Mouse (Mus musculus): Measurements from ENCODE around the gene Ankrd44.
A peak's percentile ranks its signal among the peaks of the same experiment; 100 is the strongest.

Ankrd44 gene

GRCm38 (mm10) chr1:54665582-54666405, 260.4 kb downstream of the Ankrd44 start:
- no peak for DNase-seq (ENCODE audit: extremely low read depth, low read depth, low spot score)

DNA sequence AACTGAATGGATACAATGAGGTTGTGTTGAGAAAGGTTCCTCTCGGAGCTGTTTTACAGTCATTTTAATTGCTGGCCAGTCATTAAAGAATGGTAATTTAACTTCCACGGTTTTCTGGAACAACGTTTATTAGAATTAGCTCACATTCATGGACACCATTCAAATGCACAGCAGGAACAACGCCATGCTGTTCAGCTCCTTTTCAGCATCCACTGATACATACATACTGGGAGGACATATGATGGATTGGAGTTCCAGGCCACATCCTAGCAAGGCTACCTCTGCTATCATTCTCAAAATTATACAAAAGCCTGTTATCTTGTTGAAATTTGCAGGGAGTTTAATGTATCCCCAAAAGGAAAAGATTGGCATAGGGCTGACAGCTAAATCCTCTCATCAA, 261.1 kb downstream of the Ankrd44 start:
- no peak for DNase-seq (ENCODE audit: extremely low read depth, low read depth, low spot score)

DNA sequence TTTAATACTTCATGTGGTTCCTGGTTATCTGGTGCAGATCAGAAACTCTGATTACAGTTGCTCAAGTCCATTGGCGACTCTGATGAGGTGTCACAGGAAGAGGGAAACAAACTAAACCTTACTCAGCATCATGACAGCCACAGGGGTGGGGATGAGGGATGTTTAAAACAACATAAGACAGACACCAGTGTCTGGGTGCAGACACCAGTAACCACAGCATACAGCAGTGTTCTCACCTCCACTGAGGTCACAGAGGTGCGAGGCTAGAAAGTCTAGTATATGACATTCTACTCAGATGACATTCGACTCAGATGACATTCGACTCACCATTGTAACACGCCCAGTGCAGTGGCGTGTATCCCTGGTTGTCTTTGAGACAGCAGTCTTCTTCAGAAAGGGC, 265.5 kb downstream of the Ankrd44 start:
- DNase-seq (ENCODE audit: extremely low read depth, low read depth, low spot score), result no peak

DNA sequence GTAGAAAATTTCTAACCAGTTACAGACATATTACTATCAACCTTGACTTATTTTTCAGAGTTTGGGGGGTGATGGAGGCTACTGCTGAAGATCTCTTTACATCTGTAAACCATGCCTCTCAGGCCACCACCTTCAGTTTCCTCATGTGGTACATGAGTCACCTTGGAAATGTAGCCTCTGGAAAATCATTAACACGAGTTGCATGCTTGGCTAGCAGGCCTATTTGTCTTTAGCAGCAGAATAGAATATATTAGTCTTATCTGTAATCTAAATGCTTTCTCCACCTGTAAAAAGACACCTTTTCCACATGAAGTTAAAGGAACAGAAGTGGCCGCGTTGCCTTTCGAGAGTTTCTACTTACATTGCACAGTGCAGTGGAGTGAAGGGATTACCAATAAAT, 267.6 kb downstream of the Ankrd44 start:
- no peak for DNase-seq (ENCODE audit: extremely low read depth, low read depth, low spot score)

- no peak for DNase-seq (ENCODE audit: extremely low read depth, low read depth, low spot score)
Measured at GRCm38 (mm10) chr1:54648237-54648636, 277.9 kb downstream of the Ankrd44 start.

GRCm38 (mm10) chr1:54647335-54647745, 278.8 kb downstream of the Ankrd44 start:
- DNase-seq (ENCODE audit: extremely low read depth, low read depth, low spot score), result no peak

GRCm38 (mm10) chr1:54640184-54640795, 285.9 kb downstream of the Ankrd44 start:
- no peak for DNase-seq (ENCODE audit: extremely low read depth, low read depth, low spot score)

- no peak for DNase-seq (ENCODE audit: extremely low read depth, low read depth, low spot score)
Measured at GRCm38 (mm10) chr1:54639506-54640078, 286.6 kb downstream of the Ankrd44 start.

DNA sequence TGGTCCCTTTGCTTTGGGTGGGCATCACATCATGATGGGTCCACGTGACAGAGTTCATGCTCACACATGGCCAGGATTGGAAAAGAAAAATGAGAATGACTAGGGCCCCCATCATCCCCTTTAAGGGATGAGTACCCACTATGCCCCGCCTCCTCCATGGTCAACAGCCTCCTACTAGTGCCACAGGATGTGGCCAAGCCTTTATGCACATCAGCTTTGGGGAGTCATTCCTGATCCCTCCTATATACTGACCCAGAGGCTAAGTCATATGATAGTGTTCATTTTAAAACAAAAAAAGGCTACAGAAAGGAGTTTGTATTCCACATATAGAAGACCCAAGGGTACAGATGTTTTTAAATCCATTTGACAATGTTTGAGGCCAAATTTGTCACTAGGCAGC, 287.1 kb downstream of the Ankrd44 start:
- no peak for DNase-seq (ENCODE audit: extremely low read depth, low read depth, low spot score)

GRCm38 (mm10) chr1:54637340-54637739, 288.8 kb downstream of the Ankrd44 start:
- DNase-seq (ENCODE audit: extremely low read depth, low read depth, low spot score), result no peak

DNA sequence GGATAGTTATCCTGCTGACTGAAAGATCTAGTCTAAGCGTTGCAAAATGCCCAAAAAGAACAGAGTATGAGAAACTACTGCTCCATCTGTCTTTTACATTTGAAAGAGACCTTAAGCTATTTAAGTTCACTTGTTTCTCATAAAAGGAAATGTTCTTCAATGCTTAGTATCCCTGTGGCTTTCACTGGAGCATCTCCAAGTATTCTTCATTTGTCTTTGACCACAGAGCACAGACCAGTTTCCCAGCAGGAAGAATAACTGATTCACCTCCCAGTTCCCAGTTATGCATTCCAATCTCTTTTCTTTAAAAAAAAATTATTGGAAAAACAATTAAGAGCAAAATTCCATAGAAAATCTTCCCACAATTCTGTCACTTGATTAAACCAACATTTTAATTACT, 297.1 kb downstream of the Ankrd44 start:
- no peak for DNase-seq (ENCODE audit: extremely low read depth, low read depth, low spot score)

DNA sequence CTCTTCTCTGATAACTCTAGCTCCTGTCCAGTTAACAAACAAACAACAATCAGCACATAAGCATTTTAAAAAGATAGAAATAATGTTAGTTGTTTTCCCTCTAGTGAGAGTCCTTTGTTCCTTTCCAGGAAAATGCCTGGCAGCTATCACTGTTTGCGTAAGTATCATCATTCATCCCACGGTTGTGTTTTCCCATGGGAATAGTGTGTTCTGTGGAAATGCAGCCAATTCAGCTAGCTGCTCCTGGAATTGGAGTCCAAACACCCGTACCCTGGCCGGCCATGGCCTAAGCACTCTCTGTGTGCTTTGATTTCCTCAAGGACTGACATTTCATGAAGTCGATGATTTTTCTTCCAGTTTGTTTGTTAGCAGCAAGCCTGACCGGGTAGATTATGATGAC, 311.2 kb downstream of the Ankrd44 start:
- peak; percentile 31 for DNase-seq (ENCODE audit: extremely low read depth, low read depth, low spot score)

GRCm38 (mm10) chr1:54612344-54612743, 313.8 kb downstream of the Ankrd44 start:
- no peak for DNase-seq (ENCODE audit: extremely low read depth, low read depth, low spot score)

DNA sequence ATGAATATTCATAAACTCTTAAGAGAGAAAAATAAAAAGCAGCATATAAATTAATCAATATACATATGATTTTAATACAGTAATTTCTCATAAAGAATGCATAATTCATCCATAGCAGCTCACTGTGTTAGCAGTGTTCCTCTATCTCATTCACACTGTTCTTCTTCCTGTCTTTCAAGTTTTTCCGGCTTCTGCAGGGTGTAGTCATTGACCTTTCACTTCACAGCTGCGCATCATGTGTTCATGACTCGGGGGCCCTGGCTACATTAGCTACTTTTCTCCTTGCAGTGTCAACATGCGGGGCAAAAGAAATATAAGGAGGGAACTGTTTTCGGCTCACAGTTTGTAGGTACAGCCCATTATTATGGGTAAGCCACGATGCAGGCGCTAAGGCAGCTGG, 314.3 kb downstream of the Ankrd44 start:
- peak; percentile 31 for DNase-seq (ENCODE audit: extremely low read depth, low read depth, low spot score)

GRCm38 (mm10) chr1:54606936-54607335, 319.3 kb downstream of the Ankrd44 start:
- no peak for DNase-seq (ENCODE audit: extremely low read depth, low read depth, low spot score)

- no peak for DNase-seq (ENCODE audit: extremely low read depth, low read depth, low spot score)
Measured at GRCm38 (mm10) chr1:54601692-54602091, 324.5 kb downstream of the Ankrd44 start.

DNA sequence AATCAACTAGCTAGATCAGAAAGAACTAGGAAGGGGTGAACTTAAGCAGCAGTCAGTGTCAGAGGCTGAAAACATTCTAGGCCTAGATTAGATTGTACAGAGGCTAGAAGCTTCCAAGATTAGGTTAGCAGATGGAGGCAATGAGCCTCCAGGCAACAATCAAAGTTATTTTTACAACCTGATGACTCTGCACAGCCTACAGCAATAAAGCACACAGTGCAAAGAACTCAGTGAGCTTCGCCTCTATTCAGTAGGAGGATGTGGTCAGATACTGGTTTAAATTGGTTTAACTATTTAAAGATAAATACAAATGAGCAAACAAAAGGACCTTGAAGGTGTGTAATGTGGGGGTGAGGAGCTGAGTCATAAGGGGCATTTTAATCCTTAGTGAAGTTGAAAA, 325.9 kb downstream of the Ankrd44 start:
- no peak for DNase-seq (ENCODE audit: extremely low read depth, low read depth, low spot score)

DNA sequence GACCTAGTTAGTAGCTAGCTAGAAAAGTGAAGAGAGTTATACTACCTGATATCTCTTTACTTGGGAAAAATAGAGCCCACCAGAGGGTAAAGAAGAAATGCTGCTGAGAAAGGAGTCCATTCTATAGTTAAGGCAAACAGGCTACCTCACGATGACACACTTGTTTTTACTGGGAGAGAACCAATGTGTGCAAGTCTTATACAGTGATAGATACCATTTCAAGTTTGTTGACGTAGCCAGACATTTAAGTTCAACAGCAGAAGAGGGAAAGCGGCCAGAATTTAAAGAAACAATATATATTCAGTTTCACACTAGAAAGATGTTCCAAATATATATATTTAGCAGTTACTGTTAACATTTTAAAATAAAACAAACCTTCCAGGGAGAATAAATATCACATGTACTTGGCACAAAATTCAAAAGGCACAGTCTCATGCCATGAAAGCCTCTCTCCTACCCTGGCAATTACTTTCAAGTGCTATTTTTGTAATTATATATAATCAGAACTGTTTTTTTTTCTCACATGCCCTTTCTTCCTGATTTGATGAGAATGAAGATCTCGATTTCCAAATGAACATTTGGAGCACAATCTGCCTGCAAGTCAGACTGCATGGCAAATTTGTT, 328.5 kb downstream of the Ankrd44 start:
- no peak for DNase-seq (ENCODE audit: extremely low read depth, low read depth, low spot score)

GRCm38 (mm10) chr1:54596151-54596550, 330.0 kb downstream of the Ankrd44 start:
- no peak for DNase-seq (ENCODE audit: extremely low read depth, low read depth, low spot score)
